22 mouse cellular contexts compared by ENCODE assay signal in genomic region chr11:80271096-80271495, GRCm38 (mm10). TPM values are rescaled to one million over a fixed set of nuclear protein-coding genes. Genes with fewer than 3 reads are reported as not detected.
A peak's percentile ranks its signal among the peaks of the same experiment; 100 is the strongest.
DNase-seq lines count a peak whose midpoint lies in the region; ATAC-seq and TF ChIP-seq lines count a peak whose summit lies in the region.
"Had no signal": no experiment of that assay in that cellular context is flagged by ENCODE, and none has a peak within 500 bp of the region (broad histone marks: within the 10 kb centered on the region; RNA-seq: fewer than 3 reads in every experiment).

No protein-coding gene starts in this region.

- H3K27me3 ChIP-seq in limb, embryonic 15.5 days, result no peaks in the 10 kb centered on the region
- no peaks in the 10 kb centered on the region for H3K27me3 ChIP-seq in limb, embryonic 10.5 days (ENCODE audit: low read depth, poor library complexity, severe bottlenecking)
- H3K27me3 ChIP-seq in CH12.LX (replicated peaks), result no peaks in the 10 kb centered on the region
- H3K27me3 ChIP-seq: embryonic facial prominence, embryonic 12.5 days; forebrain, embryonic 13.5 days; forebrain, embryonic 15.5 days had no signal

- no peak for TF ChIP-seq CTCF in CH12.LX (conservative IDR thresholded peaks at IDR 0.05 in 1 of 2, IDR thresholded peaks at IDR 0.05 in 1 of 2; ENCODE audit: low read depth in 2 of 2, low read length in 2 of 2)

- TF ChIP-seq EP300 in CH12.LX (IDR thresholded peaks at IDR 0.05; ENCODE audit: low read length), result no peak

- no peak for ATAC-seq in limb, embryonic 15.5 days (ENCODE audit: insufficient number of reproducible peaks, low FRiP score, low TSS enrichment, low read depth)
- ATAC-seq: CD4-positive, CD25-positive, alpha-beta regulatory T cell, adult 4 months; forebrain, embryonic 13.5 days; forebrain, embryonic 15.5 days; forebrain, postnatal 0 days had no signal

- H3K36me3 ChIP-seq in limb, embryonic 15.5 days, result peaks cover 13% of the 10 kb centered on the region; the same call in 1 of the 2 replicates
- H3K36me3 ChIP-seq in limb, embryonic 10.5 days, result peaks cover 18% of the 10 kb centered on the region
- H3K36me3 ChIP-seq in CH12.LX (replicated peaks in 1 of 2; ENCODE audit: control insufficient read depth in 1 of 2, insufficient read depth in 1 of 2, low read length in 1 of 2), result peaks cover 4 to 30% of the 10 kb centered on the region in 2 experiments

- 0 out of 2 replicates have a peak overlapping the region, but pooled peaks have one; percentile 7 for H3K27ac ChIP-seq in limb, embryonic 15.5 days
- no peak overlapping the region for H3K27ac ChIP-seq in limb, embryonic 10.5 days
- no peak overlapping the region for H3K27ac ChIP-seq in CH12.LX (ENCODE audit: insufficient read depth, low read depth)
- H3K27ac ChIP-seq: embryonic facial prominence, embryonic 10.5 days; embryonic facial prominence, embryonic 12.5 days; forebrain, embryonic 13.5 days; forebrain, embryonic 15.5 days had no signal

- in situ Hi-C loops in CH12.LX (cut with MboI; ENCODE audit: low pct_ligation_motif_present, low pct_unique_long_range_greater_than_20kb, low sequenced_read_pairs), result no loop called here

- no peak overlapping the region for H3K4me3 ChIP-seq in limb, embryonic 15.5 days
- no peak overlapping the region for H3K4me3 ChIP-seq in limb, embryonic 10.5 days
- H3K4me3 ChIP-seq in CH12.LX (replicated peaks in 1 of 3; ENCODE audit: low read depth in 2 of 3, low read length in 2 of 3, poor library complexity in 1 of 3), result no peak overlapping the region
- H3K4me3 ChIP-seq: embryonic facial prominence, embryonic 10.5 days; embryonic facial prominence, embryonic 12.5 days; forebrain, embryonic 13.5 days; forebrain, embryonic 15.5 days had no signal

- H3K4me1 ChIP-seq in limb, embryonic 15.5 days, result no peaks in the 10 kb centered on the region
- no peaks in the 10 kb centered on the region for H3K4me1 ChIP-seq in limb, embryonic 10.5 days
- H3K4me1 ChIP-seq in CH12.LX (ENCODE audit: control insufficient read depth in 1 of 2, insufficient read depth in 2 of 2), result no peaks in the 10 kb centered on the region
- H3K4me1 ChIP-seq: embryonic facial prominence, embryonic 10.5 days; embryonic facial prominence, embryonic 12.5 days; forebrain, embryonic 13.5 days; forebrain, embryonic 15.5 days had no signal

- H3K9me3 ChIP-seq in limb, embryonic 15.5 days, result no peaks in the 10 kb centered on the region
- no peaks in the 10 kb centered on the region for H3K9me3 ChIP-seq in limb, embryonic 10.5 days (replicated peaks)
- peaks cover 3% of the 10 kb centered on the region for H3K9me3 ChIP-seq in CH12.LX (replicated peaks; ENCODE audit: low read length)
- H3K9me3 ChIP-seq: embryonic facial prominence, embryonic 10.5 days; embryonic facial prominence, embryonic 12.5 days; forebrain, embryonic 15.5 days had no signal

- TF ChIP-seq RAD21 in CH12.LX (IDR thresholded peaks at IDR 0.05; ENCODE audit: low read depth, low read length), result no peak

- no peak overlapping the region for H3K4me2 ChIP-seq in limb, embryonic 15.5 days
- H3K4me2 ChIP-seq in CH12.LX (ENCODE audit: insufficient read depth, low read depth, poor library complexity, severe bottlenecking), result no peak overlapping the region
- H3K4me2 ChIP-seq: embryonic facial prominence, embryonic 12.5 days; forebrain, embryonic 13.5 days; forebrain, embryonic 15.5 days had no signal

- peak; percentile 55 for DNase-seq in heart, adult 11 months
- no peak for DNase-seq in heart, postnatal 10 days
- DNase-seq in limb, embryonic 10.5 days (ENCODE audit: low spot score), result no peak
- no peak for DNase-seq in CH12.LX (ENCODE audit: extremely low read depth)
- DNase-seq: adrenal gland, adult 2 months; adrenal gland, postnatal 10 days; adrenal gland, postnatal 25 days; B cell, adult 2 months; cerebellum, adult 11 months; cerebellum, adult 18-20 months; cerebellum, adult 8-10 months; cerebellum, adult 9-11 months; cerebellum, postnatal 14 days; cerebellum, postnatal 36 days; embryo, embryonic 11 days; forebrain, postnatal 0 days had no signal

- no peak overlapping the region for H3K9ac ChIP-seq in limb, embryonic 15.5 days
- H3K9ac ChIP-seq in CH12.LX (ENCODE audit: insufficient read depth, low read depth), result no peak overlapping the region
- H3K9ac ChIP-seq: embryonic facial prominence, embryonic 12.5 days; forebrain, embryonic 13.5 days; forebrain, embryonic 15.5 days; forebrain, postnatal 0 days had no signal

- no peaks in the 10 kb centered on the region for H3K79me2 ChIP-seq in CH12.LX (replicated peaks; ENCODE audit: control insufficient read depth, extremely low read depth, insufficient read depth, poor library complexity, severe bottlenecking)

- WGBS in limb, embryonic 15.5 days, result 82% methylated on average over 5 of the region's 5 CpGs
- 84% methylated on average over 5 of the region's 5 CpGs for WGBS in limb, embryonic 10.5 days

- intact Hi-C loops in heart, postnatal 10 days (cut with DNase I), result no loop called here

- dilution Hi-C loops in CH12.LX (cut with MboI; ENCODE audit: extremely low pct_ligation_motif_present, extremely low pct_unique_long_range_greater_than_20kb, low sequenced_read_pairs), result no loop called here

- TF ChIP-seq POLR2A in CH12.LX (IDR thresholded peaks at IDR 0.05; ENCODE audit: low read depth, low read length), result no peak

TF ChIP-seq in CH12.LX, 34 proteins besides CTCF, POLR2A, EP300 and RAD21:
- TF ChIP-seq ZKSCAN1 (IDR thresholded peaks at IDR 0.05; ENCODE audit: borderline replicate concordance, low read depth, low read length), result no peak
- TF ChIP-seq TBP (conservative IDR thresholded peaks at IDR 0.05; ENCODE audit: low read depth, low read length), result no peak
- peak; percentile 33; the same call in 1 of the 2 replicates for TF ChIP-seq POLR2AphosphoS2 (IDR thresholded peaks at IDR 0.05; ENCODE audit: low read depth, low read length)
- no peak for TF ChIP-seq MEF2A (IDR thresholded peaks at IDR 0.05; ENCODE audit: borderline replicate concordance, low read depth, low read length)
- no peak for TF ChIP-seq NRF1 (IDR thresholded peaks at IDR 0.05; ENCODE audit: low read depth, low read length)
- TF ChIP-seq IRF4 (IDR thresholded peaks at IDR 0.05; ENCODE audit: low read depth, low read length), result no peak
- TF ChIP-seq CHD2 (IDR thresholded peaks at IDR 0.05; ENCODE audit: low read length), result no peak

RNA-seq across cellular contexts. Expression of gene Rhbdl3, which starts 29.6 kb away (rescaled TPM):
- 1 to 10 TPM; 2.3 to 2.5 TPM for total RNA-seq in heart, postnatal 10 days (2021)
- polyA plus RNA-seq in limb, embryonic 15.5 days (2015; fragmentation: Nextera tagmentation; extraction: Ambion mirVana), result 5.7 and 7.8 TPM in 2 replicates
- polyA plus RNA-seq in limb, embryonic 10.5 days (2016; fragmentation: Nextera tagmentation; extraction: Ambion mirVana), result 0.34 and 0.85 TPM in 2 replicates
- total RNA-seq in CH12.LX (2012; rRNA removed), result 0.88 and 1.4 TPM in 2 replicates
- total RNA-seq in CH12.LX (2014; rRNA removed), result 0.34 and 0.46 TPM in 2 replicates
- polyA plus RNA-seq in CH12.LX (2012; ENCODE audit: insufficient read length, low read depth), result 0.46 and 0.70 TPM in 2 replicates
